Mouse (Mus musculus) kidney, adult 2 months (tissue): ENCODE results near the gene Acsbg1. TPM values are rescaled to one million over a fixed set of nuclear protein-coding genes. Genes with fewer than 3 reads are reported as not detected.

Experiments
- DNase-seq: peaks from one replicate; pipeline ENCODE4 v3.0.0; 2021
- H3K27ac ChIP-seq: fragments of 200-500 bp; 2 replicates; pipeline ENCODE4 v1.5.1; 2012; ENCODE audit warnings: low read depth, low read length, control low read depth, inconsistent platforms; ENCODE audit not compliant: insufficient read depth
- H3K27me3 ChIP-seq: fragments of 200-500 bp; replicated peaks from 2 replicates; pipeline ENCODE4 v1.6.1; 2012; ENCODE audit warnings: mild to moderate bottlenecking, moderate library complexity, low read length, inconsistent platforms; ENCODE audit not compliant: control insufficient read depth, insufficient read depth
- H3K36me3 ChIP-seq: fragments of 200-500 bp; 2 replicates; pipeline ENCODE4 v1.6.1; 2012; ENCODE audit warnings: mild to moderate bottlenecking, moderate library complexity, low read length, inconsistent platforms; ENCODE audit not compliant: control insufficient read depth, insufficient read depth
- H3K4me1 ChIP-seq: fragments of 200-500 bp; 2 replicates; pipeline ENCODE4 v1.6.1; 2011; ENCODE audit warnings: low read length; ENCODE audit not compliant: control insufficient read depth, insufficient read depth
- H3K4me3 ChIP-seq: fragments of 200-500 bp; 2 replicates; pipeline ENCODE4 v1.5.1; 2011; ENCODE audit warnings: mild to moderate bottlenecking, low read depth, low read length, control low read depth; ENCODE audit not compliant: insufficient read depth
- CTCF ChIP-seq: fragments of 200-500 bp; conservative IDR thresholded peaks from 2 replicates; pipeline ENCODE4 v1.5.1; 2011; ENCODE audit warnings: low read depth, mild to moderate bottlenecking, control low read depth, low read length, moderate library complexity, mixed read lengths; ENCODE audit not compliant: insufficient read depth, insufficient read length
- POLR2A ChIP-seq: fragments of 200-500 bp; IDR thresholded peaks from one replicate; pipeline ENCODE4 v1.6.1; 2011; ENCODE audit warnings: low read depth, low read length, control low read depth
- WGBS: fragments of 180-500 bp; shearing (Covaris S2); methylation state at CpG from one replicate; pipeline ENCODE4 v1.1.7; 2018; 5-methylcytosine and 5-hydroxymethylcytosine counted together
- polyA plus RNA-seq: library from polyadenylated mRNA; depleted of rRNA; stranded (reverse); fragments of >200 nt; gene quantifications from 2 replicates; pipeline ENCODE4 v1.2.3, GENCODE M21; 2012

Acsbg1 gene
- polyA plus RNA-seq, 1 experiment: 1.1 TPM

GRCm38 (mm10) chr9:54646252-54646651 lies 15.4 kb downstream of the Acsbg1 start:
- no peak overlapping the region for H3K27ac ChIP-seq
- no peak for DNase-seq
- H3K27me3 ChIP-seq: no peaks in the 10 kb centered on the region
- H3K36me3 ChIP-seq: no peaks in the 10 kb centered on the region
- no peak for TF ChIP-seq POLR2A
- TF ChIP-seq CTCF: no peak
- peaks cover 3% of the 10 kb centered on the region; the same call in 1 of the 2 replicates for H3K4me1 ChIP-seq
- 74% methylated on average over 9 of the region's 9 CpGs for WGBS
- H3K4me3 ChIP-seq: no peak overlapping the region

GRCm38 (mm10) chr9:54645530-54645929 lies 16.1 kb downstream of the Acsbg1 start:
- TF ChIP-seq CTCF (no peak), POLR2A (no peak)
- 75% methylated on average over 6 of the region's 6 CpGs for WGBS
- no peak for DNase-seq
- no peak overlapping the region for H3K27ac ChIP-seq
- no peaks in the 10 kb centered on the region for H3K36me3 ChIP-seq
- H3K4me3 ChIP-seq: no peak overlapping the region
- no peaks in the 10 kb centered on the region for H3K27me3 ChIP-seq
- H3K4me1 ChIP-seq: peaks cover 3% of the 10 kb centered on the region; the same call in 1 of the 2 replicates

GRCm38 (mm10) chr9:54643179-54643578 lies 18.5 kb downstream of the Acsbg1 start:
- Histone ChIP-seq H3K4me3 (no peak overlapping the region), H3K27ac (no peak overlapping the region), H3K36me3 (no peaks in the 10 kb centered on the region), H3K27me3 (no peaks in the 10 kb centered on the region), H3K4me1 (no peaks in the 10 kb centered on the region)
- WGBS: 94% methylated on average over 7 of the region's 7 CpGs
- TF ChIP-seq POLR2A (no peak), CTCF (no peak)
- DNase-seq: no peak

- Histone ChIP-seq H3K27ac (no peak overlapping the region), H3K4me1 (no peaks in the 10 kb centered on the region), H3K36me3 (no peaks in the 10 kb centered on the region), H3K4me3 (no peak overlapping the region), H3K27me3 (no peaks in the 10 kb centered on the region)
- 76% methylated on average over 4 of the region's 4 CpGs for WGBS
- no peak for DNase-seq
- TF ChIP-seq CTCF (no peak), POLR2A (no peak)
These were observed 19.1 kb downstream of the Acsbg1 start for GRCm38 (mm10) chr9:54642556-54642955.

- H3K27ac ChIP-seq: no peak overlapping the region
- TF ChIP-seq CTCF (no peak), POLR2A (no peak)
- no peaks in the 10 kb centered on the region for H3K27me3 ChIP-seq
- 76% methylated on average over 2 of the region's 2 CpGs for WGBS
- no peaks in the 10 kb centered on the region for H3K4me1 ChIP-seq
- no peak for DNase-seq
- no peak overlapping the region for H3K4me3 ChIP-seq
- no peaks in the 10 kb centered on the region for H3K36me3 ChIP-seq
These were observed 19.5 kb downstream of the Acsbg1 start for GRCm38 (mm10) chr9:54642149-54642548.

DNA sequence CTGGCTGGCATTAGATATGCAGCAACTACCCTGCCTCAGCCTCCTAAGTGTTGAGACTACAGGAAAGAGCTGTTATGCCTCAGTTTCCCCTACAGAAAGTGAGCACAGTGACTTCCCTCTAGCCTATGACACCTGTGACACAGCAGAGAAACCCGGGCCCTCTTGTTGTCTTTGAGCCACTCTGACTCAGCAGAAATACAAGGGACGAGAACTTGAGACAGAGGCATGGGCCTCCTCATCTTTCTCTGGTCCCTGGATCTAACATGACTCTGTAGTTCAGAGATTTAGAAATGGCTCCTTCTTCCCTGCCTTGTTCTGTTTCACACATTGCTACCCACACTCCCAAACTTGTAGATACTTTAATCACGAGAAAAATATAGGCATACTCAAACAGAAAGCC lies 20.1 kb downstream of the Acsbg1 start:
- DNase-seq: no peak
- WGBS: 73% methylated on average over 3 of the region's 3 CpGs
- H3K27me3 ChIP-seq: no peaks in the 10 kb centered on the region
- no peak overlapping the region for H3K4me3 ChIP-seq
- H3K27ac ChIP-seq: no peak overlapping the region
- no peaks in the 10 kb centered on the region for H3K4me1 ChIP-seq
- H3K36me3 ChIP-seq: no peaks in the 10 kb centered on the region
- TF ChIP-seq POLR2A (no peak), CTCF (no peak)

DNA sequence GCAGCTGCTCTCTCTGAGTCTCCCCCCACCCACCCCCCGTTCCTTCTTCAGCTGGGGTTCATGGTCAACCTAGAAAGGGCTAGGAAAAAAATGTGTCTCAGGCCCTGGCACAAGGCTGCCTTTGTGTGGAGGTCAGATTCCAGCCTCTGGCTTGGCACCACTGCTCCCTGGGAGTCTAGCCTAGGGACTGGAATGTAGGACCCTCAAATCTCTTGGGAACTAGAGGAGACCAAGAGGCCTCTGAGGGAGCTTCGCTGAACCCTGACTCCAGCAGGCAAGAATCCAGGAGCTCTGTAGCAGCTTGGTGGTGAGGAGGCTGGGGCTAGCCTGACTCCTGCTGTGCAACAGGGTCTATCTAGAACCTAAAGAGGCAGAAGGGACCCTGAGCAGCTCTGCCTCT lies 22.5 kb downstream of the Acsbg1 start:
- H3K36me3 ChIP-seq: no peaks in the 10 kb centered on the region
- DNase-seq: no peak
- no peak overlapping the region for H3K27ac ChIP-seq
- TF ChIP-seq CTCF (no peak), POLR2A (no peak)
- no peaks in the 10 kb centered on the region for H3K27me3 ChIP-seq
- 53% methylated on average over 2 of the region's 2 CpGs for WGBS
- H3K4me1 ChIP-seq: no peaks in the 10 kb centered on the region
- no peak overlapping the region for H3K4me3 ChIP-seq
